Mouse (Mus musculus) MEL (cell line): Measurements from ENCODE around the gene Pnp. TPM values are rescaled to one million over a fixed set of nuclear protein-coding genes. Genes with fewer than 3 reads are reported as not detected.

Experiments used
- DNase-seq: peaks from one replicate; pipeline ENCODE4 v3.0.0; 2011; ENCODE audit warnings: low read depth, low spot score
- H3K27ac ChIP-seq: 2 replicates; pipeline ENCODE4 v1.5.1; 2012; ENCODE audit warnings: low read depth, mild to moderate bottlenecking, control low read depth, low read length, moderate library complexity; ENCODE audit not compliant: control insufficient read depth
- H3K27me3 ChIP-seq, 2 experiments: fragments of 150-350 bp in 1 of 2; sonication (generic) in 1 of 2; 2 replicates each; pipeline ENCODE4 v1.6.1; 2012; ENCODE audit warnings: low read length in 2 of 2, mild to moderate bottlenecking in 2 of 2, improper control_type of control experiment in 1 of 2, moderate library complexity in 1 of 2; ENCODE audit not compliant: insufficient read depth in 2 of 2, control insufficient read depth in 1 of 2
- H3K36me3 ChIP-seq, 2 experiments: 2 replicates each; pipeline ENCODE4 v1.6.1; 2012 to 2014; ENCODE audit warnings: low read length in 2 of 2, improper control_type of control experiment in 1 of 2, inconsistent platforms in 1 of 2, mild to moderate bottlenecking in 1 of 2; ENCODE audit not compliant: insufficient read depth in 2 of 2, control insufficient read depth in 1 of 2
- H3K4me1 ChIP-seq, 2 experiments: fragments of 150-350 bp in 1 of 2; sonication (generic) in 1 of 2; 2 replicates each; pipeline ENCODE4 v1.6.1; 2012; ENCODE audit warnings: low read length in 2 of 2, improper control_type of control experiment in 1 of 2, mild to moderate bottlenecking in 1 of 2; ENCODE audit not compliant: insufficient read depth in 2 of 2, control insufficient read depth in 1 of 2
- H3K4me3 ChIP-seq, 2 experiments: fragments of 150-350 bp in 1 of 2; sonication (generic) in 1 of 2; 2 replicates each; pipeline ENCODE4 v1.5.1; 2012; ENCODE audit warnings: low read depth in 2 of 2, low read length in 2 of 2, mild to moderate bottlenecking in 2 of 2, moderate library complexity in 2 of 2, control low read depth in 1 of 2, improper control_type of control experiment in 1 of 2; ENCODE audit not compliant: control insufficient read depth in 1 of 2, insufficient read depth in 1 of 2
- H3K79me2 ChIP-seq: 2 replicates; pipeline ENCODE4 v1.6.1; 2012; ENCODE audit warnings: mild to moderate bottlenecking, low read length, moderate library complexity; ENCODE audit not compliant: control insufficient read depth, poor library complexity, insufficient read depth
- H3K9ac ChIP-seq: 2 replicates; pipeline ENCODE4 v1.6.1; 2012; ENCODE audit warnings: low read depth, mild to moderate bottlenecking, control low read depth, low read length, moderate library complexity; ENCODE audit not compliant: control insufficient read depth, poor library complexity, severe bottlenecking
- H3K9me3 ChIP-seq: fragments of 150-350 bp; sonication (generic); replicated peaks from 2 replicates; pipeline ENCODE4 v1.6.1; 2012; ENCODE audit warnings: mild to moderate bottlenecking, low read length, improper control_type of control experiment, moderate library complexity; ENCODE audit not compliant: insufficient read depth
- E2F4 ChIP-seq: IDR thresholded peaks from 2 replicates; pipeline ENCODE4 v1.6.1; 2011; ENCODE audit warnings: low read depth, low read length, improper control_type of control experiment, borderline replicate concordance
- ETS1 ChIP-seq: IDR thresholded peaks from 2 replicates; pipeline ENCODE4 v1.6.1; 2012; ENCODE audit warnings: low read depth, mild to moderate bottlenecking, inconsistent platforms, low read length, improper control_type of control experiment, moderate library complexity
- GATA1 ChIP-seq: IDR thresholded peaks from 2 replicates; pipeline ENCODE4 v1.6.1; 2011; ENCODE audit warnings: low read depth, low read length, improper control_type of control experiment
- HCFC1 ChIP-seq: IDR thresholded peaks from 2 replicates; pipeline ENCODE4 v1.6.1; 2012; ENCODE audit warnings: low read depth, mild to moderate bottlenecking, inconsistent platforms, low read length, improper control_type of control experiment, moderate library complexity
- MXI1 ChIP-seq: IDR thresholded peaks from 2 replicates; pipeline ENCODE4 v1.6.1; 2011; ENCODE audit warnings: mild to moderate bottlenecking, low read depth, low read length, improper control_type of control experiment
- MYB ChIP-seq: IDR thresholded peaks from 2 replicates; pipeline ENCODE4 v1.6.1; 2011; ENCODE audit warnings: mild to moderate bottlenecking, low read depth, low read length, improper control_type of control experiment
- MYC ChIP-seq: IDR thresholded peaks from 2 replicates; pipeline ENCODE4 v1.6.1; 2011; ENCODE audit warnings: low read depth, mild to moderate bottlenecking, low read length, improper control_type of control experiment, moderate library complexity
- NELFE ChIP-seq: IDR thresholded peaks from 2 replicates; pipeline ENCODE4 v1.6.1; 2011; ENCODE audit warnings: low read depth, low read length, improper control_type of control experiment
- NRF1 ChIP-seq: IDR thresholded peaks from 2 replicates; pipeline ENCODE4 v1.6.1; 2014; ENCODE audit warnings: low read depth, mild to moderate bottlenecking, inconsistent platforms, low read length, improper control_type of control experiment, moderate library complexity; ENCODE audit not compliant: poor library complexity, insufficient read depth, severe bottlenecking
- POLR2A ChIP-seq, 2 experiments: IDR thresholded peaks; 2 replicates each; pipeline ENCODE4 v1.6.1; 2011 to 2012; ENCODE audit warnings: low read length in 2 of 2, mild to moderate bottlenecking in 2 of 2, control low read depth in 1 of 2, improper control_type of control experiment in 1 of 2, low read depth in 1 of 2, moderate library complexity in 1 of 2; ENCODE audit not compliant: control insufficient read depth in 1 of 2, insufficient read depth in 1 of 2, poor library complexity in 1 of 2
- POLR2AphosphoS2 ChIP-seq: IDR thresholded peaks from 2 replicates; pipeline ENCODE4 v1.6.1; 2011; ENCODE audit warnings: low read length, improper control_type of control experiment
- POLR2AphosphoS5 ChIP-seq: IDR thresholded peaks from 2 replicates; pipeline ENCODE4 v1.6.1; 2012; ENCODE audit warnings: low read depth, borderline replicate concordance, mild to moderate bottlenecking, inconsistent platforms, low read length, moderate library complexity, mixed read lengths
- RCOR1 ChIP-seq: IDR thresholded peaks from 2 replicates; pipeline ENCODE4 v1.6.1; 2012; ENCODE audit warnings: low read depth, mild to moderate bottlenecking, inconsistent platforms, low read length, improper control_type of control experiment
- SIN3A ChIP-seq: IDR thresholded peaks from 2 replicates; pipeline ENCODE4 v1.6.1; 2012; ENCODE audit warnings: low read length, improper control_type of control experiment, inconsistent platforms
- TAL1 ChIP-seq: IDR thresholded peaks from 2 replicates; pipeline ENCODE4 v1.6.1; 2012; ENCODE audit warnings: mild to moderate bottlenecking, inconsistent platforms, low read length, moderate library complexity, mixed read lengths
- TBP ChIP-seq: IDR thresholded peaks from 2 replicates; pipeline ENCODE4 v1.8.0; 2011; ENCODE audit warnings: low read depth, low read length, improper control_type of control experiment
- TCF12 ChIP-seq: IDR thresholded peaks from 2 replicates; pipeline ENCODE4 v1.6.1; 2014; ENCODE audit warnings: low read depth, mild to moderate bottlenecking, inconsistent platforms, low read length, improper control_type of control experiment, moderate library complexity
- UBTF ChIP-seq: IDR thresholded peaks from 2 replicates; pipeline ENCODE4 v1.6.1; 2012; ENCODE audit warnings: low read depth, mild to moderate bottlenecking, inconsistent platforms, low read length, improper control_type of control experiment, moderate library complexity, borderline replicate concordance; ENCODE audit not compliant: insufficient read depth
- USF1 ChIP-seq: IDR thresholded peaks from 2 replicates; pipeline ENCODE4 v1.6.1; 2014; ENCODE audit warnings: low read depth, mild to moderate bottlenecking, inconsistent platforms, low read length, improper control_type of control experiment, moderate library complexity
- USF2 ChIP-seq, 2 experiments: IDR thresholded peaks; 2 replicates each; pipeline ENCODE4 v1.6.1; 2011 to 2012; ENCODE audit warnings: improper control_type of control experiment in 2 of 2, low read length in 2 of 2, borderline replicate concordance in 1 of 2, inconsistent platforms in 1 of 2, low read depth in 1 of 2, mild to moderate bottlenecking in 1 of 2; ENCODE audit not compliant: insufficient read depth in 1 of 2
- ZC3H11A ChIP-seq: IDR thresholded peaks from 2 replicates; pipeline ENCODE4 v1.6.1; 2012; ENCODE audit warnings: low read depth, mild to moderate bottlenecking, inconsistent platforms, low read length, improper control_type of control experiment
- ZKSCAN1 ChIP-seq: IDR thresholded peaks from 2 replicates; pipeline ENCODE4 v1.6.1; 2012; ENCODE audit warnings: low read depth, mild to moderate bottlenecking, inconsistent platforms, low read length, improper control_type of control experiment, moderate library complexity
- ZMIZ1 ChIP-seq: IDR thresholded peaks from 2 replicates; pipeline ENCODE4 v1.6.1; 2012; ENCODE audit warnings: low read depth, mild to moderate bottlenecking, inconsistent platforms, low read length, improper control_type of control experiment, moderate library complexity
- ZNF384 ChIP-seq: IDR thresholded peaks from 2 replicates; pipeline ENCODE4 v1.6.1; 2012; ENCODE audit warnings: low read depth, mild to moderate bottlenecking, inconsistent platforms, low read length, improper control_type of control experiment
- polyA plus RNA-seq, 2 experiments: library from polyadenylated mRNA; stranded (reverse) in 1 of 2; unstranded in 1 of 2; fragments of >175 nt in 1 of 2; fragments of >200 nt in 1 of 2; gene quantifications; 2 replicates each; pipeline versions ENCODE4 v1.2.1 to v1.2.4; 2012; ENCODE audit warnings: low replicate concordance in 2 of 2, low read depth in 1 of 2; ENCODE audit not compliant: insufficient read length in 2 of 2, insufficient read depth in 1 of 2, missing spikeins in 1 of 2
- total RNA-seq: library from RNA; depleted of rRNA; stranded (reverse); fragments of 300-350 nt; gene quantifications from 2 replicates; pipeline ENCODE4 v1.2.3, GENCODE M21; 2012

Pnp gene
- total and polyA plus RNA-seq, 3 experiments = 36.2 to 302 (median 46.7) TPM

- peak overlapping the region; percentile 29 for H3K27ac ChIP-seq
- peaks cover 18% of the 10 kb centered on the region for H3K79me2 ChIP-seq
- peaks cover 0 to 13% of the 10 kb centered on the region in 2 experiments; a peak in 2 of 4 replicates for H3K36me3 ChIP-seq
- no peaks in the 10 kb centered on the region for H3K27me3 ChIP-seq
- H3K9ac ChIP-seq = peak overlapping the region; percentile 80
- TF ChIP-seq NRF1 (no peak), TBP (0 out of 2 replicates have a peak, but pooled peaks have one; percentile 17), NELFE (no peak)
- H3K4me3 ChIP-seq = peak overlapping the region; percentile 73
- H3K9me3 ChIP-seq = no peaks in the 10 kb centered on the region
- peaks cover 0 to 4% of the 10 kb centered on the region in 2 experiments; a peak in 2 of 4 replicates for H3K4me1 ChIP-seq
- peak; percentile 48 for DNase-seq
Observed at GRCm38 (mm10) chr14:50930377-50930753, 517 bp upstream of the Pnp start.

- Histone ChIP-seq H3K27ac (peak overlapping the region; percentile 97), H3K27me3 (no peaks in the 10 kb centered on the region), H3K4me3 (peak overlapping the region; percentile 49 to 70), H3K79me2 (peaks cover 10% of the 10 kb centered on the region), H3K9me3 (no peaks in the 10 kb centered on the region), H3K9ac (peak overlapping the region; percentile 89), H3K4me1 (peaks cover 0 to 4% of the 10 kb centered on the region in 2 experiments; a peak in 2 of 4 replicates), H3K36me3 (peaks cover 0 to 8% of the 10 kb centered on the region in 2 experiments; a peak in 2 of 4 replicates)
- peak; percentile 66 for TF ChIP-seq POLR2AphosphoS2
- TF ChIP-seq ETS1 = peak; percentile 17; the same call in 1 of the 2 replicates
- peak; percentile 46; the same call in 1 of the 2 replicates for TF ChIP-seq NRF1
- no peak for TF ChIP-seq ZNF384
- TF ChIP-seq ZMIZ1 = no peak
- TF ChIP-seq ZKSCAN1 = no peak
- no peak; the same call in none of the 2 replicates for TF ChIP-seq TBP
- TF ChIP-seq POLR2A (IDR thresholded peaks at IDR 0.05; ENCODE audit: control insufficient read depth in 1 of 2, insufficient read depth in 1 of 2, low read depth in 1 of 2, low read length in 2 of 2, poor library complexity in 1 of 2) = peak in 1 of 2 experiments; percentile 31; a peak in 1 of 4 replicates
- peak; percentile 37; the same call in 1 of the 2 replicates for TF ChIP-seq GATA1
- TF ChIP-seq MXI1 = peak; percentile 61
- 0 out of 2 replicates have a peak, but pooled peaks have one; percentile 9 for TF ChIP-seq MYB
- TF ChIP-seq MYC = peak; percentile 60
- TF ChIP-seq NELFE = peak; percentile 44
- peak; percentile 78 for DNase-seq
Observed at GRCm38 (mm10) chr14:50931493-50932020, 675 bp downstream of the Pnp start.

- Histone ChIP-seq H3K4me1 (peaks cover 0 to 15% of the 10 kb centered on the region in 2 experiments; a peak in 3 of 4 replicates), H3K27ac (no peak overlapping the region), H3K9me3 (no peaks in the 10 kb centered on the region), H3K9ac (no peak overlapping the region), H3K4me3 (no peak overlapping the region), H3K36me3 (peaks cover 0 to 16% of the 10 kb centered on the region in 2 experiments; a peak in 2 of 4 replicates), H3K79me2 (peaks cover 2% of the 10 kb centered on the region; the same call in 1 of the 2 replicates), H3K27me3 (no peaks in the 10 kb centered on the region)
- peak; percentile 1 for DNase-seq
- TF ChIP-seq SIN3A (no peak), ZC3H11A (no peak), USF2 (IDR thresholded peaks at IDR 0.05; ENCODE audit: borderline replicate concordance in 1 of 2, insufficient read depth in 1 of 2, low read depth in 1 of 2, low read length in 2 of 2) (no peak), POLR2AphosphoS5 (no peak), MXI1 (no peak), E2F4 (no peak), TCF12 (no peak), TAL1 (no peak), TBP (no peak), HCFC1 (no peak), UBTF (no peak), RCOR1 (no peak), ETS1 (no peak), USF1 (no peak), ZNF384 (no peak)
Observed at GRCm38 (mm10) chr14:50936649-50937048, 5.8 kb downstream of the Pnp start.
